Mouse (Mus musculus) embryonic facial prominence, embryonic 12.5 days (tissue): Measurements from ENCODE around the gene Fis1. TPM values are rescaled to one million over a fixed set of nuclear protein-coding genes. Genes with fewer than 3 reads are reported as not detected.
"Not testable (repeated sequence)": the region's sequence is repeated elsewhere in the genome, so short reads cannot be mapped to it uniquely, and the experiment has no call there.

Experiments used
- ATAC-seq: fragments of 200-750 bp; cut with Nextera tagmentation; 2 replicates; pipeline ENCODE4 v1.8.0; 2017; ENCODE audit not compliant: insufficient number of reproducible peaks, insufficient read depth, low FRiP score, low TSS enrichment
- H3K27ac ChIP-seq: fragments of 300-500 bp; sonication (generic); 2 replicates; pipeline ENCODE4 v1.5.1; 2016; ENCODE audit warnings: mild to moderate bottlenecking
- H3K27me3 ChIP-seq: fragments of 300-500 bp; sonication (generic); 2 replicates; pipeline ENCODE4 v1.6.1; 2016; ENCODE audit warnings: mild to moderate bottlenecking, moderate library complexity
- H3K36me3 ChIP-seq: fragments of 300-500 bp; sonication (generic); 2 replicates; pipeline ENCODE4 v1.6.1; 2016; ENCODE audit warnings: mild to moderate bottlenecking
- H3K4me1 ChIP-seq: fragments of 300-500 bp; sonication (generic); 2 replicates; pipeline ENCODE4 v1.6.1; 2016
- H3K4me2 ChIP-seq: fragments of 300-500 bp; sonication (generic); replicated peaks from 2 replicates; pipeline ENCODE4 v1.6.1; 2016; ENCODE audit warnings: mild to moderate bottlenecking, moderate library complexity
- H3K4me3 ChIP-seq: fragments of 300-500 bp; sonication (generic); 2 replicates; pipeline ENCODE4 v1.5.1; 2016; ENCODE audit warnings: mild to moderate bottlenecking
- H3K9ac ChIP-seq: fragments of 300-500 bp; sonication (generic); 2 replicates; pipeline ENCODE4 v1.6.1; 2016; ENCODE audit warnings: mild to moderate bottlenecking, moderate library complexity
- H3K9me3 ChIP-seq: fragments of 300-500 bp; sonication (generic); 2 replicates; pipeline ENCODE4 v1.6.1; 2016; ENCODE audit warnings: mild to moderate bottlenecking, moderate library complexity
- WGBS: fragments of 180-500 bp; shearing (Covaris S2); methylation state at CpG from one replicate; pipeline ENCODE4 v1.1.7; 2016; 5-methylcytosine and 5-hydroxymethylcytosine counted together
- polyA plus RNA-seq: library from polyadenylated mRNA; unstranded; fragments of >200 nt; fragmentation: Nextera tagmentation; extraction: Ambion mirVana; gene quantifications from 2 replicates; pipeline ENCODE4 v1.2.1, GENCODE M21; 2016

Gene Fis1
- polyA plus RNA-seq, 1 experiment from 2014 or later = 286 TPM

DNA sequence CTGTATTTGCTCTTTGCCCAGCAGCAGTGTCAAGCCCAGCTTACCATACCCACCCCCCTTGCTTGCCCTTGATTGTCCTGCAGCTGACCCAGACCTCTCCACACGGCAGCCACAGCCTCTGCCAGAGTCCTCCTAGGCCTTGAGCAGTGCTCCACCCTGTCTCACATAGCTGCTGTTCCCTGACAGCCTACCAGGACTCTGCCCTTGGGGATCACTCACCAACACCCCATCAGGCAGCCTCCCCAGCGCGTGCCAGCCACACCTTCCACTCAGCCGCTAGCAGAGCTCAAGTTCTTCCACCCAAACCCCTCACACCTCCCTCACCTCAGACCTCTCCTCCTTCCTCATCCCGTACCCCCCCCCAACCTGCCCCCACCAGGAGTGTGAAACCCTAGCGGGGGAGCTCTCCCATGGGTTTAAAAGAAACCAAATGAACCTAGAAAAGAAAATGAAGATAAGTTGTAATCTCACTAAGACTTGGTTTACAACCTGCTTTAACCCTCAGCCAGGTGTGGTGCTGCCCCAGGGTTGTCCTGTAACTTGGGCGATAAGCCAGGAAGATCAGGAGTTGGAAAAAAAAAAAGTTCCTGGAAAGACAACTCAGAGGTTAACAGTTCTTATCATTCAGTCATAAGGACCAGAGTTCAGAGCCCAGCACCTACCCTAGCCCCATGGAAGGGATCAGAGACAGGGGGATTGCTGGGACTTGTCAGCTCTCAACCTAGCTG, 29.2 kb upstream of the Fis1 start:
- Histone ChIP-seq H3K4me1 (peaks cover 6% of the 10 kb centered on the region), H3K4me3 (no peak overlapping the region), H3K27me3 (no peaks in the 10 kb centered on the region), H3K27ac (no peak overlapping the region), H3K36me3 (peaks cover 4% of the 10 kb centered on the region; the same call in 1 of the 2 replicates), H3K4me2 (no peak overlapping the region), H3K9ac (no peak overlapping the region), H3K9me3 (no peaks in the 10 kb centered on the region)
- no peak for ATAC-seq
- 62% methylated on average over 7 of the region's 7 CpGs for WGBS

DNA sequence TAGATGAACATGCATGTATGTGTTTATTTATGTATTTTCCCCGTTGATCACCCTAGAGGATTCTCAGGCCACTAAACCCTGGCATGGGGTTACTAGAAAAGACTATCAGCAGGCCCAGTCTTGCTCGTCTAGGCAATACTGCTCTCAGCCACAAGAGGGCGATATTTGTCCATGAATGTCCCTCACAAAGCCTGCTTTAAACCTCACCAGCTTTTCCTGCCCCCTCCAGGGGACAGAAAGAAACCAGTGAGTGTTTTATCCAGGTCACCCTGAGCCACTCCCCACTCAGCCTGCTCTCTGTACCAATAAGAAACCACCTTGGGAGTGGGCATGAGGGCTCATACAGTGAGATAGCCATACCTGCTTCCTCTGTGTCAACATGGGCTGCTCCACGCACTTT, 24.0 kb upstream of the Fis1 start:
- Histone ChIP-seq H3K4me1 (no peaks in the 10 kb centered on the region), H3K4me2 (no peak overlapping the region), H3K4me3 (no peak overlapping the region), H3K36me3 (peaks cover 4% of the 10 kb centered on the region; the same call in 1 of the 2 replicates), H3K27me3 (no peaks in the 10 kb centered on the region), H3K9me3 (no peaks in the 10 kb centered on the region), H3K27ac (no peak overlapping the region), H3K9ac (no peak overlapping the region)
- peak; percentile 37; the same call in 1 of the 2 replicates for ATAC-seq
- 14% methylated on average over 4 of the region's 4 CpGs for WGBS

DNA sequence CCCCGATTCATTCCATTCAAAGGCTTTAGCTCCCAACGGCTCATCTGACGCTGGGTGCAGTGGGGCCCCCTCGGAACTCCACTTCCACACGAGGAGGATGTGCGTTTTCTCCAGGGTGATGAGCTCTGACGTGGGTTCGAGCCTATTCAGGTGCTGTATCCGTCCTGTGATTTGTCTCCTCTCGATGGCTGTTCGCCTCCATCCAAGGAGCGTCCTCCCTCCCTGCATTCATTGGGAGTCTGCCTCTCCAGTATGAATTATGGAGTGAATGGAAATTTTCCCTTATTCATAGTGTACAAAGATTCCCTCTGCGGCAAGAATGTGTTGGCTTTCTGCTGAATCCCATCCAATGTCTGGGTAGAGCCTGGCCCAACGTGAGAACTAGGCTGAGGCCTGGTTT, 21.2 kb upstream of the Fis1 start:
- Histone ChIP-seq H3K4me2 (no peak overlapping the region), H3K27me3 (no peaks in the 10 kb centered on the region), H3K27ac (no peak overlapping the region), H3K4me1 (no peaks in the 10 kb centered on the region), H3K36me3 (no peaks in the 10 kb centered on the region), H3K9ac (no peak overlapping the region), H3K9me3 (no peaks in the 10 kb centered on the region), H3K4me3 (no peak overlapping the region)
- no peak for ATAC-seq
- WGBS = 85% methylated on average over 14 of the region's 14 CpGs

DNA sequence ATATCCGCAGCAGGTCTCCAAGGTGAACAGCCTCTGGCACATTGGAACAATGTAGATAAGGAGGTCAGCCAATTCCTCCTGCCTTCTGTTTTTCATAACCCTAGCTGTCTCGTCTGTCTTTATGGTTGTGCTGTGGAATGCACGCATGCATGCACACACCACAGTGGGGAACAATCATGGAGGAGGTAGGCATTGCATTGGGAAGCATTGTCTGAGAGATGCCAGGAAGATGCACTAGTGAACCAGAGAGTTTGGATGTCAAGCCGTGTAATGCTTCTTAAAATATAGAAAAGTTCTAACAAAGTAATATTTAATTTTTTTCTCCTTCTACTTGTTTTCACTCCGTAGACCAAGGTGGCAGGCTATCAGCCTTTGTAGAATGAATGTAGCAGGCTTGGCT, 20.1 kb upstream of the Fis1 start:
- WGBS = 77% methylated on average over 5 of the region's 5 CpGs

DNA sequence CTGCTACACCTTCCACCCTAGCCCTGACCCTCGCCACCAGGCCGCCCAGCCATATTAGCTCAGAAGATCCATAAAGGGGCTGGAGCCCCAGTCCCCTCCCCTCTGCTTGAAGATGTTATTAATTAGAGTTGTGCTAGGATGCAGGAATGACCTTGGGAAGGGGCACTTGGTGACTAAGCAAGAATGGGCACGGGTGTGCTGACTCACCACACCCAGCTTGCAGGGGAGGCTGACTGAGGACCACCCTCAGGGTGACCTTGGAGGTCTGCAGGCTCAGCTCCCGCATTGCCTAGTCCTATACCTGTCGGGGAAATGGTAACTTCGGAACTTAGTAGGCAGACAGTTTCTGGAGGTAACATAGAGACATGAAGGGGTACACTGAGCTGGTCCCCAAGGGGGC, 19.1 kb upstream of the Fis1 start:
- H3K4me3 ChIP-seq = no peak overlapping the region
- no peaks in the 10 kb centered on the region for H3K36me3 ChIP-seq
- H3K9me3 ChIP-seq = no peaks in the 10 kb centered on the region
- no peak overlapping the region for H3K27ac ChIP-seq
- no peak for ATAC-seq
- H3K27me3 ChIP-seq = no peaks in the 10 kb centered on the region
- 85% methylated on average over 6 of the region's 6 CpGs for WGBS
- H3K9ac ChIP-seq = no peak overlapping the region
- H3K4me1 ChIP-seq = no peaks in the 10 kb centered on the region
- H3K4me2 ChIP-seq = no peak overlapping the region

More for the DNA sequence above, 20.1 kb upstream of the Fis1 start:
- Histone ChIP-seq H3K4me3 (no peak overlapping the region), H3K36me3 (no peaks in the 10 kb centered on the region), H3K9me3 (no peaks in the 10 kb centered on the region), H3K27ac (no peak overlapping the region), H3K4me2 (no peak overlapping the region), H3K4me1 (no peaks in the 10 kb centered on the region), H3K27me3 (no peaks in the 10 kb centered on the region), H3K9ac (no peak overlapping the region)
- no peak for ATAC-seq

DNA sequence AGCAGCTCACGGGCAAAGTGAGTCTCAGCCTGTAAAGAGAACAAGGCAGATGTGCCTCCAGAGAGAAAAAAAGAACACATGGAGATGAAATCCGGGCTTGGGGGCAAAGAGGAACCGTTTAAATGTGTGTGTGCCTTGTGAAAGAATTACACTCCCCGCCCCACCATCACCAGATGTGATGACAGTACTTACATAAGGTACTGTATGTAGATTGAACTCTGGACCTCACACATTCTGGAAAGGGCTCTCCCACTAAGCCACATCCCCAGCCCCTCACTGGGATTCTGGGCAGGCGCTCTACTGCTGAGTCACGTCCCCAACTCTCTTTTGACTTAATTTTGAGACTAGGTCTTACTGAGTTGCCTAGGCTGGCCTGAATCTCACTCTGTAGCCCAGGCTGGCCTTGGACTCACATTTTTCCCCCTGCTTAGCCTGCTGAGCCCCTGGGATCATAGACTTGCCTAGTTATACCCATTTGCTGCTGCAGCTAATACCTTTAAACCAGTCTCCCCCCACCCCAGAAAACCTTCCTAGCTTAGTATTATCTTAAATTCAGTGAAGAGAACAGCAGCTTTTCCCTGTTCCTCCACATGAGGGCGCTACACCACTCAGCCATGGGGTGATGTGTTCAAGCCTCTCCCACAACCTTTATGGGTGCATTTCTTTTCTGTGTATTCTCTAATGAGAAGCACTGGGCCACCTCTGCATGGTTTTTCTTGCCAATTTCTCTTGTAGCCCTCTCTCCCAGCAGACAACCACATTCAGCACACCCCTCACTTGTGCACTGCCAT, 17.0 kb upstream of the Fis1 start:
- Histone ChIP-seq H3K4me3 (no peak overlapping the region), H3K9me3 (no peaks in the 10 kb centered on the region), H3K4me2 (no peak overlapping the region), H3K27me3 (no peaks in the 10 kb centered on the region), H3K4me1 (no peaks in the 10 kb centered on the region), H3K36me3 (no peaks in the 10 kb centered on the region), H3K27ac (no peak overlapping the region), H3K9ac (no peak overlapping the region)
- ATAC-seq = no peak
- WGBS = 63% methylated on average over 7 of the region's 7 CpGs

DNA sequence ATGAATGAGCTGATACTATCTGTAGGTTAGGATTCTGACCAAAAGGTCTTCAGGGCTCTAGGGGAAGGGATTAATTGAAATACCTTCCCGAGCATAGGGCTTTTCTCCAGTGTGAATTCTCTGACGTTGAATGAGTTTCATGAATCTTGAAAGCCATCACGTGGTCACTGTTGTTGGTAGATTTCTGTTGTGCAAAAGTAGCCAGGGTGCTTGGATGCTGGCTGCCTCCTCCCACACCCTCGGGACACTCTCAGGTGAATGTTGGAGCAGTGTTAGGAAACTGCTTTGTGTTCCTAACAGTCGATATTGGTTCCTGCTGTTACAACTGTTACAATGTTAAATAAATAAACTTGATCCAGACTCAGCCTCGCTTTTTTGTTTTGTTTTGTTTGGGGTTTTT, 16.3 kb upstream of the Fis1 start:
- Histone ChIP-seq H3K4me1 (no peaks in the 10 kb centered on the region), H3K27ac (no peak overlapping the region), H3K9me3 (no peaks in the 10 kb centered on the region), H3K4me3 (no peak overlapping the region), H3K4me2 (no peak overlapping the region), H3K36me3 (no peaks in the 10 kb centered on the region), H3K27me3 (no peaks in the 10 kb centered on the region), H3K9ac (no peak overlapping the region)
- 83% methylated on average over 6 of the region's 6 CpGs for WGBS
- ATAC-seq = no peak

DNA sequence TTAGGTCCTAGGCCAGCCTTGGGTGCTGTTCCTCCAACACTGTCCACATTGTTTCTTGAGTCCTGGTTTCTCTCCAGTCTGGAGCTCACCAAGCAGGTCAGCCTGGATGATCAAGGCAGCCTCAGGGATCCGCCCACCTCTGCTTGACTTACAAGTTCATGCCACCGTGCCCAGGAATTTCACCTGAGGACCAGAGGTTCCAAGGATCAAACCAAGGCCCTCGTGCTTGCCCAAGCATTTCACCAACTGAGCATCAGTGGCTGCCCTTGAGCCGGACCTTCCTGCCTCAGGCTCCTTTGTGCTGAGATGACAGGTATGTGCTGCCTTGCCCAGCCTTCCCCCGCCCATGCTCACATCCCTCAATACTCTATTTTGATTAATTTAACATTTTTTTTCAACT, 15.5 kb upstream of the Fis1 start:
- H3K27ac ChIP-seq = no peak overlapping the region
- ATAC-seq = no peak
- no peak overlapping the region for H3K9ac ChIP-seq
- H3K4me3 ChIP-seq = no peak overlapping the region
- H3K27me3 ChIP-seq = no peaks in the 10 kb centered on the region
- no peaks in the 10 kb centered on the region for H3K9me3 ChIP-seq
- WGBS = 90% methylated on average over 5 of the region's 5 CpGs
- H3K4me1 ChIP-seq = 0 out of 2 replicates have a peak, but pooled peaks cover 3% of the 10 kb centered on the region
- no peaks in the 10 kb centered on the region for H3K36me3 ChIP-seq
- no peak overlapping the region for H3K4me2 ChIP-seq

DNA sequence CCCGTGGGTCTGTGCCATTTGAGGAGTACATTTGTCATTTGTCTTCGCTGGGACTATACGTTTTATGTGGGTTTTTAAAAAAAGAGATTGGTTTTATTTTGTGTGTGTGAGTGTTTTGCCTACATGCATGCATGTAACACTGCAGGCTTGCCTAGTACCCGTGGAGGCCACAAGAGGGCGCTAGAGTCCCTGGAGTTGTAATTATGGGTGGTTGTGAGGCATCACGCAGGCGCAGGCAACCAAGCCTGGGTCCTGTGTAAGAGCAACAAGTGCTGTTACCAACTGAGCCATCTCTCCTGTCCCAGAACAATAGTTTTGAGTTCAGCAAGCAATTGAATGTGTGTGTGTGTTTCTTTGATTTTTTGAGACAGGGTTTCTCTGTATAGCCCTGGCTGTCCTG, 13.8 kb upstream of the Fis1 start:
- Histone ChIP-seq H3K4me3 (no peak overlapping the region), H3K27ac (no peak overlapping the region), H3K36me3 (no peaks in the 10 kb centered on the region), H3K27me3 (no peaks in the 10 kb centered on the region), H3K4me2 (no peak overlapping the region), H3K9ac (no peak overlapping the region), H3K4me1 (0 out of 2 replicates have a peak, but pooled peaks cover 4% of the 10 kb centered on the region), H3K9me3 (no peaks in the 10 kb centered on the region)
- no peak for ATAC-seq
- WGBS = 68% methylated on average over 7 of the region's 7 CpGs

DNA sequence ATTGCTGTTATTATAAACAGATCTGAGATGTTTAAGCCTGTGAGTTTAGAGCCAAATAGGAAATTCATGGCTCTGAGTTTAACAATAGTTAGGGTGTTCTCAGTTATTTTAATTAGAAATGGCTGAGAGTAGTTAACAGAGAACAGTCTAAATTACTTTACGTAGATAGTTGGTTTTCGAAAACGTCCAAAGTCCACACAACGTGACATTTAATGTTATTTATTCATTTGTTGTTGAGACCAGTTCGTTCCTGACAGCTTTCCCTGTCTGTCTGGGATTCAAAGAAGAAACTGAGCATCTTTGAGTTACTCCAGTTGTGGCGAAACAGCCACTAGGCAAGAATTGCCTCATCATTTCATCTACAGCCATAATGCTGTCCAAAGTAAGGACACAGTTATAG, 13.0 kb upstream of the Fis1 start:
- not testable (repeated sequence) for H3K27ac ChIP-seq, H3K36me3 ChIP-seq, H3K9ac ChIP-seq, H3K4me2 ChIP-seq, H3K9me3 ChIP-seq, H3K4me3 ChIP-seq, ATAC-seq, H3K4me1 ChIP-seq, H3K27me3 ChIP-seq
- 84% methylated on average over 6 of the region's 6 CpGs for WGBS

DNA sequence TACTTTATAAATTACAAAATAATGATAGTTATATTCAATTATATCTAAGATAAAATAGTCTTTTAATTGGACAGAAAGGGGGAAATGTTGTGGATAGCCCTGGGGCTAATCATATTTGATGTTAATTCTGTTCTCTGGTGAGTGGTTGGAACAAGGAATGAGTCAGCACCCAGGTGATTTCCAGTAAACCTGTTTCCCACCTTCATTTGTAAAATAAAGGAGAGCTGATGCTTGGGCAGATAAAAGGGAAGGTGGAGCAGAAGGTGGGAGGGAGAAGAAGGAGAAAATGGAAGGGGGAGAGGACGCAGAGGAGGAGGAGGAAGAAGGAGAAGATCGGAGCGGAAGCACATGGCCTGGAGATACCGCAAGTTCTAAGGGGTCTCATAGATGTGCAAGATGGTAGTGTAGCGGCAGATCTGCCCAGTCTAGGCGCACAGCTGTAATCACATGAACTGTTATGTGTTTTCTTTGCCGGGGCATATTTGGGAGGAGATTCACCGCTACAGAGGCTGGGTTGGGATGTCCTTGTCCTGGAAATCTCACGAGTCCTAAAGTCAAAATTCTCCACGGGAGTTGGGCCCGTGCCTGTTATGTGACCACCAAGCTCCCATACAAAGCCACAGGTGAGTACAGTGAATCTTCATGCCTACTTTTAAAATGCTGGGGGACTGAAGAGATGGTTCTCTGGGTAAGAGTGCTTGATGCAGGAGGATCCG, 12.1 kb upstream of the Fis1 start:
- no peak overlapping the region for H3K27ac ChIP-seq
- H3K4me2 ChIP-seq = no peak overlapping the region
- H3K36me3 ChIP-seq = no peaks in the 10 kb centered on the region
- H3K4me3 ChIP-seq = no peak overlapping the region
- no peaks in the 10 kb centered on the region for H3K9me3 ChIP-seq
- WGBS = 85% methylated on average over 12 of the region's 12 CpGs
- no peak for ATAC-seq
- H3K4me1 ChIP-seq = 0 out of 2 replicates have a peak, but pooled peaks cover 4% of the 10 kb centered on the region
- no peak overlapping the region for H3K9ac ChIP-seq
- no peaks in the 10 kb centered on the region for H3K27me3 ChIP-seq
